Mouse (Mus musculus): ENCODE measurements around the gene Shisa5. TPM values are rescaled to one million over a fixed set of nuclear protein-coding genes. Genes with fewer than 3 reads are reported as not detected.
A peak's percentile ranks its signal among the peaks of the same experiment; 100 is the strongest.

The Shisa5 gene
- total and polyA plus RNA-seq, 3 experiments = 17.1 to 207 (median 50.0) TPM

GRCm38 (mm10) chr9:109055271-109056030 is 17.1 kb downstream of the Shisa5 start:
- no peaks in the 10 kb centered on the region for H3K27me3 ChIP-seq (ENCODE audit: insufficient read depth, low read length)
- H3K9me3 ChIP-seq (replicated peaks) = no peaks in the 10 kb centered on the region
- H3K4me3 ChIP-seq (ENCODE audit: low read depth, low read length) = peak overlapping the region; percentile 67
- peaks cover 72% of the 10 kb centered on the region for H3K36me3 ChIP-seq (replicated peaks)
- no peak for DNase-seq (ENCODE audit: low spot score)
- TF ChIP-seq GATA2 (IDR thresholded peaks at IDR 0.05; ENCODE audit: borderline replicate concordance, low read depth, low read length) (no peak), POLR2AphosphoS5 (IDR thresholded peaks at IDR 0.05; ENCODE audit: insufficient replicate concordance, low read depth, low read length) (no peak), CTCF (IDR thresholded peaks at IDR 0.05; ENCODE audit: low read depth, low read length) (no peak), TAL1 (conservative IDR thresholded peaks at IDR 0.05; ENCODE audit: low read depth, low read length) (no peak), GATA1 (IDR thresholded peaks at IDR 0.05; ENCODE audit: borderline replicate concordance, low read length) (no peak)
- ATAC-seq (ENCODE audit: extremely low read depth, insufficient number of reproducible peaks, low FRiP score, poor library complexity, severe bottlenecking) = no peak
- peaks cover 84% of the 10 kb centered on the region for H3K4me1 ChIP-seq (ENCODE audit: insufficient read depth, low read depth, low read length)

GRCm38 (mm10) chr9:109056081-109056690 is 17.8 kb downstream of the Shisa5 start:
- H3K4me3 ChIP-seq (ENCODE audit: low read depth, low read length) = peak overlapping the region; percentile 67; the same call in 1 of the 2 replicates
- H3K27me3 ChIP-seq (ENCODE audit: insufficient read depth, low read length) = no peaks in the 10 kb centered on the region
- no peak for DNase-seq (ENCODE audit: low spot score)
- no peak for TF ChIP-seq POLR2AphosphoS5 (IDR thresholded peaks at IDR 0.05; ENCODE audit: insufficient replicate concordance, low read depth, low read length)
- TF ChIP-seq GATA2 (IDR thresholded peaks at IDR 0.05; ENCODE audit: borderline replicate concordance, low read depth, low read length) = no peak
- TF ChIP-seq CTCF (IDR thresholded peaks at IDR 0.05; ENCODE audit: low read depth, low read length) = no peak
- no peak for ATAC-seq (ENCODE audit: extremely low read depth, insufficient number of reproducible peaks, low FRiP score, poor library complexity, severe bottlenecking)
- H3K4me1 ChIP-seq (ENCODE audit: insufficient read depth, low read depth, low read length) = peaks cover 80% of the 10 kb centered on the region
- peaks cover 76% of the 10 kb centered on the region for H3K36me3 ChIP-seq (replicated peaks)
- no peaks in the 10 kb centered on the region for H3K9me3 ChIP-seq (replicated peaks)

GRCm38 (mm10) chr9:109056916-109057315 is 18.6 kb downstream of the Shisa5 start:
- Histone ChIP-seq H3K9me3 (replicated peaks) (no peaks in the 10 kb centered on the region), H3K27me3 (ENCODE audit: insufficient read depth, low read length) (no peaks in the 10 kb centered on the region), H3K36me3 (replicated peaks) (peaks cover 75% of the 10 kb centered on the region), H3K4me3 (ENCODE audit: low read depth, low read length) (no peak overlapping the region), H3K4me1 (ENCODE audit: insufficient read depth, low read depth, low read length) (peaks cover 73% of the 10 kb centered on the region)
- TF ChIP-seq POLR2AphosphoS5 (IDR thresholded peaks at IDR 0.05; ENCODE audit: insufficient replicate concordance, low read depth, low read length) (no peak), GATA1 (IDR thresholded peaks at IDR 0.05; ENCODE audit: borderline replicate concordance, low read length) (no peak), GATA2 (IDR thresholded peaks at IDR 0.05; ENCODE audit: borderline replicate concordance, low read depth, low read length) (no peak), CTCF (IDR thresholded peaks at IDR 0.05; ENCODE audit: low read depth, low read length) (no peak), TAL1 (conservative IDR thresholded peaks at IDR 0.05; ENCODE audit: low read depth, low read length) (no peak)
- no peak for DNase-seq (ENCODE audit: low spot score)
- ATAC-seq (ENCODE audit: extremely low read depth, insufficient number of reproducible peaks, low FRiP score, poor library complexity, severe bottlenecking) = no peak

- Histone ChIP-seq H3K9me3 (replicated peaks) (no peaks in the 10 kb centered on the region), H3K36me3 (replicated peaks) (peaks cover 78% of the 10 kb centered on the region), H3K4me3 (ENCODE audit: low read depth, low read length) (peak overlapping the region; percentile 69; the same call in 1 of the 2 replicates), H3K27me3 (ENCODE audit: insufficient read depth, low read length) (no peaks in the 10 kb centered on the region), H3K4me1 (ENCODE audit: insufficient read depth, low read depth, low read length) (peaks cover 73% of the 10 kb centered on the region)
- no peak for TF ChIP-seq GATA1 (IDR thresholded peaks at IDR 0.05; ENCODE audit: borderline replicate concordance, low read length)
- no peak for TF ChIP-seq GATA2 (IDR thresholded peaks at IDR 0.05; ENCODE audit: borderline replicate concordance, low read depth, low read length)
- ATAC-seq (ENCODE audit: extremely low read depth, insufficient number of reproducible peaks, low FRiP score, poor library complexity, severe bottlenecking) (no peak), DNase-seq (ENCODE audit: low spot score) (no peak)
Observed at GRCm38 (mm10) chr9:109057543-109057942, 19.2 kb downstream of the Shisa5 start.

- Histone ChIP-seq H3K9me3 (replicated peaks) (no peaks in the 10 kb centered on the region), H3K4me1 (ENCODE audit: insufficient read depth, low read depth, low read length) (peaks cover 68% of the 10 kb centered on the region), H3K4me3 (ENCODE audit: low read depth, low read length) (peak overlapping the region; percentile 69), H3K27me3 (ENCODE audit: insufficient read depth, low read length) (no peaks in the 10 kb centered on the region), H3K36me3 (replicated peaks) (peaks cover 79% of the 10 kb centered on the region)
- ATAC-seq (ENCODE audit: extremely low read depth, insufficient number of reproducible peaks, low FRiP score, poor library complexity, severe bottlenecking) (no peak), DNase-seq (ENCODE audit: low spot score) (no peak)
- no peak for TF ChIP-seq GATA1 (IDR thresholded peaks at IDR 0.05; ENCODE audit: borderline replicate concordance, low read length)
- no peak for TF ChIP-seq CTCF (IDR thresholded peaks at IDR 0.05; ENCODE audit: low read depth, low read length)
- no peak for TF ChIP-seq TAL1 (conservative IDR thresholded peaks at IDR 0.05; ENCODE audit: low read depth, low read length)
- TF ChIP-seq POLR2AphosphoS5 (IDR thresholded peaks at IDR 0.05; ENCODE audit: insufficient replicate concordance, low read depth, low read length) = no peak
- no peak for TF ChIP-seq GATA2 (IDR thresholded peaks at IDR 0.05; ENCODE audit: borderline replicate concordance, low read depth, low read length)
Observed at GRCm38 (mm10) chr9:109058006-109058765, 19.8 kb downstream of the Shisa5 start.

All from G1E (cell line).